Mouse (Mus musculus): Measurements from ENCODE around the gene Trpc7. TPM values are rescaled to one million over a fixed set of nuclear protein-coding genes. Genes with fewer than 3 reads are reported as not detected.

Gene Trpc7
- polyA plus RNA-seq, 1 experiment from 2014 or later = 0.31 TPM

DNA sequence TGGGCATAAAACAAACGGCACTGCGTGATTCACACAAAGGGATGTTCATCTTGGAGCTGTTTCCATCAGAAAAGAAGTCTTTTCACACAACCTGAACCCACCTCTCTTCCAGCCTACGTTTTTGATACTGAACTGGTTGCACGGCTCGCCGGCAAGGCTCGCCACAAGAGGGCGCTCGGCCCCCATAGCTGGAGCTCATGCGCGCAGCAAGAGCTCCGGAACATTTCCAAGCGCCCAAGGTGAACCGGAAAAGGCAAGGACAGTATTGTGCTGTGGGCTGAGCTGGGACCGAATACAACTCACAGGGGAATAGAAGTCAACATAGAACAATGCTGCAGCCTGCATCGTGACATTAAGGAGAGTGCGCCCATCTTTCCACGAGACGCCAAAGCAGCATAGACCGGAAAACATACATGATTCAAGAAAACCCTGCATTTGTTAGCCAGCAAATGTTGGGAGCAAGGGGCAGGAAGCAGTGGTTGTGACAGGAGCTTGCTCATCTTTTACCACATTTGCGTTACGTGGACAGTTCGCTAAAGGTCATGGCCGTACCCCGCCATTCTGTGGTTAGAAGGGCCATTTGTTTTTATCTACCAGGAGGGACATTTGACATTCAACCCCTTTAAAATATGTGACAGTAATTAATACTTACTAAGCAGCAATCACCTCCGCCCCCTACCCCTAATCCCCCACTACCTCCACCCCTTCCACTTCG is 88.9 kb downstream of the Trpc7 start:
- WGBS = 6% methylated on average over 27 of the region's 27 CpGs

DNA sequence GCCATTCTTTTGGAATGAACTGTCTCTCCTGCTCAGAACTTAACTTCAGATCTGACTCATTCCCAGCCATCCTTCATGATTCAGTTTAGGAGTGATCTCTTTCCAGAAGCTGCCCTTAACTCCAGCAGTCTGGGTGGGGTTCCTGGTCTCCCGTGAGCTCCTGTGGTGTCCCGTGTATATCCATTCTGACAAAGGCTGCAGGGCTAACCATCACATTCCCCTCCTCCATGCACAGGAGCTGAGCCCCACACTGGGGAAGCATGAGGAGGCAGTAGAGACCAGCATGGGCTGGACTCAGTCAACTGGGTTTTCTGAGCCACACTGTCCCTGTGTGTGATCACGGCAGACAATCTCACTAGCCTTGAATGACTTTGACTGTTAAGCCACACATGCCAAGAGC is 90.7 kb downstream of the Trpc7 start:
- Histone ChIP-seq H3K27me3 (ENCODE audit: control insufficient read depth, insufficient read depth, low read length) (no peaks in the 10 kb centered on the region), H3K4me2 (ENCODE audit: low read depth, low read length) (no peak overlapping the region), H3K9ac (ENCODE audit: low read length) (no peak overlapping the region), H3K36me3 (ENCODE audit: control insufficient read depth, insufficient read depth, low read length) (no peaks in the 10 kb centered on the region), H3K4me3 (replicated peaks; ENCODE audit: low read length) (no peak overlapping the region), H3K9me3 (replicated peaks; ENCODE audit: control insufficient read depth, low read length) (no peaks in the 10 kb centered on the region), H3K4me1 (ENCODE audit: control insufficient read depth, insufficient read depth, low read length) (no peaks in the 10 kb centered on the region), H3K27ac (ENCODE audit: low read length) (no peak overlapping the region)
- 74% methylated on average over 3 of the region's 3 CpGs for WGBS
- no peak for ATAC-seq (ENCODE audit: insufficient read depth, low FRiP score)

More for the DNA sequence above, 88.9 kb downstream of the Trpc7 start:
- H3K27me3 ChIP-seq (ENCODE audit: control insufficient read depth, insufficient read depth, low read length) = no peaks in the 10 kb centered on the region
- H3K4me1 ChIP-seq (ENCODE audit: control insufficient read depth, insufficient read depth, low read length) = no peaks in the 10 kb centered on the region
- no peak overlapping the region for H3K27ac ChIP-seq (ENCODE audit: low read length)
- peak overlapping the region; percentile 18; the same call in 1 of the 2 replicates for H3K4me3 ChIP-seq (replicated peaks; ENCODE audit: low read length)
- H3K9ac ChIP-seq (ENCODE audit: low read length) = peak overlapping the region; percentile 53; the same call in 1 of the 2 replicates
- H3K9me3 ChIP-seq (replicated peaks; ENCODE audit: control insufficient read depth, low read length) = no peaks in the 10 kb centered on the region
- H3K4me2 ChIP-seq (ENCODE audit: low read depth, low read length) = peak overlapping the region; percentile 48
- H3K36me3 ChIP-seq (ENCODE audit: control insufficient read depth, insufficient read depth, low read length) = no peaks in the 10 kb centered on the region
- peak; percentile 58 for ATAC-seq (ENCODE audit: insufficient read depth, low FRiP score)

DNA sequence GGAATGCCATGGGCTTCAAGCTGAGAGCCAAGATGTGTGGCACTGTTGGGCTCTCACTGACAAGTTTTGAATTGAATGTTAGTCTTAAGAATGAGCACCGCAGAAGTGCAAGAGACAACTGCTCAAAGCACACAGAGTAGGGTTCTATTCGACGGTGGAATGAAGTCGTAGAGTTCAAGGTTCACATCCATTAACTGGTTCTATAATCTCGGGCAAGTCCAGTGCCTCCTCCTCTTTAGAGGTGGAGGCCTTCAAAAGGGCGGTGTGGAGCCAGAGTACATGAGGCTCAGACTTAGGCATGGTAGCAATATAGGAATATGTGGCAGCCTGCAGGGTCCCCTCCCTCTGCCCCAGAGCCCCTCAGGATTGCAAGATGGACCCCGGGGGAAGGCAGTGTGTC is 98.3 kb downstream of the Trpc7 start:
- Histone ChIP-seq H3K27ac (ENCODE audit: low read length) (no peak overlapping the region), H3K4me1 (ENCODE audit: control insufficient read depth, insufficient read depth, low read length) (peaks cover 3% of the 10 kb centered on the region; the same call in 1 of the 2 replicates), H3K4me3 (replicated peaks; ENCODE audit: low read length) (no peak overlapping the region), H3K9ac (ENCODE audit: low read length) (no peak overlapping the region), H3K9me3 (replicated peaks; ENCODE audit: control insufficient read depth, low read length) (no peaks in the 10 kb centered on the region), H3K27me3 (ENCODE audit: control insufficient read depth, insufficient read depth, low read length) (no peaks in the 10 kb centered on the region), H3K4me2 (ENCODE audit: low read depth, low read length) (no peak overlapping the region), H3K36me3 (ENCODE audit: control insufficient read depth, insufficient read depth, low read length) (no peaks in the 10 kb centered on the region)
- 58% methylated on average over 7 of the region's 7 CpGs for WGBS
- ATAC-seq (ENCODE audit: insufficient read depth, low FRiP score) = no peak

DNA sequence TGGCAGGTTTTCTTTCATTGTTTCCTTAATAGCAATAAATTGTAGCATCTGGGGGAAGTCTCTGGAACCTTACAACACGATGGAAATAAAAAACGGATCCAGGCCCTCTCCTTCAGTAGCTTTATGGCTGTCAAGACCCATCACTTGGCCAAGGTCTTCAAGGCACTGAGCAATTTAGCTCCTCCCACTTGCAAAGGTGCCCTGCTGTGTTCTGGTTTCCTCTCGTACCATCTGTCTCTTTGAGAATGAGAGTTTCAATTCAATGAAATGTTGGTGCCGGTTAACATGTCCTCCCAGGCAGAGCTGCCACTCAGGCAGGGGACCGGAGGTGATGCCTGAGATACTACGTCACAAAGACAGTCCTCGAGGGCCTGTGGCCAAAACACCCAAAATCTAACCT is 100.3 kb downstream of the Trpc7 start:
- H3K4me3 ChIP-seq (replicated peaks; ENCODE audit: low read length) = no peak overlapping the region
- WGBS = 87% methylated on average over 7 of the region's 7 CpGs
- H3K4me1 ChIP-seq (ENCODE audit: control insufficient read depth, insufficient read depth, low read length) = peaks cover 3% of the 10 kb centered on the region; the same call in 1 of the 2 replicates
- H3K27ac ChIP-seq (ENCODE audit: low read length) = no peak overlapping the region
- no peaks in the 10 kb centered on the region for H3K36me3 ChIP-seq (ENCODE audit: control insufficient read depth, insufficient read depth, low read length)
- H3K9me3 ChIP-seq (replicated peaks; ENCODE audit: control insufficient read depth, low read length) = no peaks in the 10 kb centered on the region
- no peak overlapping the region for H3K9ac ChIP-seq (ENCODE audit: low read length)
- no peak for ATAC-seq (ENCODE audit: insufficient read depth, low FRiP score)
- H3K27me3 ChIP-seq (ENCODE audit: control insufficient read depth, insufficient read depth, low read length) = no peaks in the 10 kb centered on the region
- H3K4me2 ChIP-seq (ENCODE audit: low read depth, low read length) = no peak overlapping the region

DNA sequence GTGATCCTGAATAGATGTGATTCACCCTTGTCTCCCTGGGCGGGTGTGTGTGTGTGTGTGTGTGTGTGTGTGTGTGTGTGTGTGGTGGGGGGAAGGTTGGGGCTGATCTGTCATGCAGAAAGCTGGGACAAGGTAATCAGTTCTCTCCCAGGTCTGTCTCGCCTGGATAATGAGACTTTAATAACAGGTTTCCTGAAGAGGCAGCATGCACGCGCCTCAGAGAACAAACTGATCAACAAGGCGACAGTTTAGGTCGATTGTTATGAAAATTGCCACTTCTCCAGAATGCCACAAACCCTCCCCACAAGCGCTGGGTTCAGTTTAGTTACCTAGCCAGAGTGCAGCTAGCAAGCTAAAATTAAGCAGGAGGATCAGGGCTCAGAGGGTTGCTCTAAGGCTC is 101.4 kb downstream of the Trpc7 start:
- Histone ChIP-seq H3K4me3 (replicated peaks; ENCODE audit: low read length) (no peak overlapping the region), H3K9ac (ENCODE audit: low read length) (no peak overlapping the region), H3K27ac (ENCODE audit: low read length) (no peak overlapping the region), H3K9me3 (replicated peaks; ENCODE audit: control insufficient read depth, low read length) (no peaks in the 10 kb centered on the region), H3K36me3 (ENCODE audit: control insufficient read depth, insufficient read depth, low read length) (no peaks in the 10 kb centered on the region), H3K27me3 (ENCODE audit: control insufficient read depth, insufficient read depth, low read length) (no peaks in the 10 kb centered on the region), H3K4me2 (ENCODE audit: low read depth, low read length) (no peak overlapping the region), H3K4me1 (ENCODE audit: control insufficient read depth, insufficient read depth, low read length) (peaks cover 10% of the 10 kb centered on the region)
- ATAC-seq (ENCODE audit: insufficient read depth, low FRiP score) = no peak
- WGBS = 73% methylated on average over 7 of the region's 7 CpGs

DNA sequence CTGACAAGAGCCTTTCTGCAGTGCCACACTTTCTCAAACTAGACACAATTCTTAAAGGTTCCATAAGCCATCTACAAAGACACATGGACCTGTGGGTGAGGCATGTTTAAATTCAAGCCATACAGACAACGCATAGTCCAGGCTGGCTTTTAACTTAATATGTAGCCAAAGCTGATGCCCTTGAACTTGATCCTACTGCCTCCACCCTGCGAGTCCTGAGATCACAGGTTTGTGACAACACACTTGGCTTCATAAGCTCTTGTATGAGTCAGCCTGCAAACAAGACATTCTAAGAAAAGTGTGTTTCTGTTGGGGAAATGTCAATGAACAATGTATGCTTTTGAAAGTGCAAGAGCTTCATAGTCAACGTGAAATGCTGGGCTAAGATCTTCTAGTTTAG is 102.9 kb downstream of the Trpc7 start:
- no peak overlapping the region for H3K27ac ChIP-seq (ENCODE audit: low read length)
- H3K4me3 ChIP-seq (replicated peaks; ENCODE audit: low read length) = no peak overlapping the region
- ATAC-seq (ENCODE audit: insufficient read depth, low FRiP score) = no peak

DNA sequence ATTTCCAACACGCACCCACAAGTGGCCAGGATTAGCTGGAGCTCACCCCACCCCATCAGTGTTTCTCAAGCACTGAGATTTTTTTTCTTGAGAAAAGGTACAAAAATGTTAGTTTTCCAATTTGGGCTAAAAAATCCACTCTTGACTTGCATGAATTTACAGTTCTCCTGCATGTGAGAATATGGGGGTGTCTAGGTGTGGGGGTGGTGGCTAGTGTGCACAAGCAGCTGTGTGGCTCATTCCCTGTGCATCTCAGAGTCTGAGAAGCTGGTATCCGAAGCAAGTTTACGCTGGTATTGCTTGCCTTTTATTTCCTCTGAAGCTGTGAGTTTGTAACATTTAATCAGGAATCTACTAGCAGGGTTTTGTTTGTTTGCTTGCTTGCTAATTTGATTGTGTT is 105.1 kb downstream of the Trpc7 start:
- WGBS = 84% methylated on average over 3 of the region's 3 CpGs

More for the DNA sequence above, 102.9 kb downstream of the Trpc7 start:
- H3K4me2 ChIP-seq (ENCODE audit: low read depth, low read length) = no peak overlapping the region
- peaks cover 10% of the 10 kb centered on the region for H3K4me1 ChIP-seq (ENCODE audit: control insufficient read depth, insufficient read depth, low read length)
- no peaks in the 10 kb centered on the region for H3K9me3 ChIP-seq (replicated peaks; ENCODE audit: control insufficient read depth, low read length)
- no peaks in the 10 kb centered on the region for H3K36me3 ChIP-seq (ENCODE audit: control insufficient read depth, insufficient read depth, low read length)
- no peak overlapping the region for H3K9ac ChIP-seq (ENCODE audit: low read length)
- 57% methylated on average over 3 of the region's 3 CpGs for WGBS
- no peaks in the 10 kb centered on the region for H3K27me3 ChIP-seq (ENCODE audit: control insufficient read depth, insufficient read depth, low read length)

DNA sequence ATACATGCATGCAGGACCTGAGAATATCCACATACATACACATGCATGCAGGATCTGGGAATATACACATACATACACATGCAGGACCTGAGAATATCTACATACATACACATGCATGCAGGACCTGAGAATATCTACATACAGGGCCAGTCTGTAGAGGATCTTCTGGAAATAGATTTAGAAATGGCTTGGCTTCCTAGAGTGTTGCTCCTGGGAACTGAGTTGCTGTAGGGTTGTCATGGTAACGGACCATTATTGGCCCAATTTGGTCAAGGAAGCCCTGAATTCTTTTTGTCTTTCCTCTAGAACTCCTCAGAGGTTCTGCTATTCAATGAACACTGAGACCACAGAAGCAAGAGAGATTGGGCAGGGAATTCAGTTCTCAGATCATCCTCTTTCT is 113.2 kb downstream of the Trpc7 start:
- Histone ChIP-seq H3K4me1 (ENCODE audit: control insufficient read depth, insufficient read depth, low read length) (no peaks in the 10 kb centered on the region), H3K9ac (ENCODE audit: low read length) (no peak overlapping the region), H3K9me3 (replicated peaks; ENCODE audit: control insufficient read depth, low read length) (no peaks in the 10 kb centered on the region; the same call in 1 of the 2 replicates), H3K4me3 (replicated peaks; ENCODE audit: low read length) (no peak overlapping the region), H3K27me3 (ENCODE audit: control insufficient read depth, insufficient read depth, low read length) (no peaks in the 10 kb centered on the region), H3K36me3 (ENCODE audit: control insufficient read depth, insufficient read depth, low read length) (no peaks in the 10 kb centered on the region), H3K4me2 (ENCODE audit: low read depth, low read length) (no peak overlapping the region), H3K27ac (ENCODE audit: low read length) (no peak overlapping the region)
- 81% methylated on average over 1 of the region's 1 CpGs for WGBS
- no peak for ATAC-seq (ENCODE audit: insufficient read depth, low FRiP score)

More for the DNA sequence above, 105.1 kb downstream of the Trpc7 start:
- no peak overlapping the region for H3K27ac ChIP-seq (ENCODE audit: low read length)
- H3K27me3 ChIP-seq (ENCODE audit: control insufficient read depth, insufficient read depth, low read length) = no peaks in the 10 kb centered on the region
- H3K9me3 ChIP-seq (replicated peaks; ENCODE audit: control insufficient read depth, low read length) = no peaks in the 10 kb centered on the region
- no peak for ATAC-seq (ENCODE audit: insufficient read depth, low FRiP score)
- no peak overlapping the region for H3K9ac ChIP-seq (ENCODE audit: low read length)
- H3K36me3 ChIP-seq (ENCODE audit: control insufficient read depth, insufficient read depth, low read length) = no peaks in the 10 kb centered on the region
- H3K4me1 ChIP-seq (ENCODE audit: control insufficient read depth, insufficient read depth, low read length) = peaks cover 10% of the 10 kb centered on the region
- no peak overlapping the region for H3K4me3 ChIP-seq (replicated peaks; ENCODE audit: low read length)
- no peak overlapping the region for H3K4me2 ChIP-seq (ENCODE audit: low read depth, low read length)

DNA sequence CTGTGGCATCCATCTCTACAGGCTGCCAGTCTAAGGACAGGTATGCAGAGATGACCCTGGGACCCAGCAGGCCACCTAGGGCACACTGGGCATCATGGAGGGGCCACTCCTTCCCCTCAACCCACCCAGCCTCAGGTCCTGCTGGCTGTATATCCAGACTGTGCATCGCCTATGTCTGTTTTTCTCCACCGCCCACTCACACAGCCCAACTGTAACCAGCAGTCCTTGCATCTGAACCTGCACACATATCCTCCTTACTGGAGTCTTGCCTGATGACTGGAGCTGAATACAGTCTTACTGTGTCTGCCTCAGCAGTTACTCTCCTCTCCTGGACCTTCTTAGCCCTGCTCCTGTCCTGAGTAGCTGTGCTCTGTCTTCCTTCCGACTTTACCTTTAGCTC is 114.1 kb downstream of the Trpc7 start:
- H3K4me1 ChIP-seq (ENCODE audit: control insufficient read depth, insufficient read depth, low read length) = no peaks in the 10 kb centered on the region
- no peaks in the 10 kb centered on the region; the same call in 1 of the 2 replicates for H3K9me3 ChIP-seq (replicated peaks; ENCODE audit: control insufficient read depth, low read length)
- H3K27ac ChIP-seq (ENCODE audit: low read length) = no peak overlapping the region
- 98% methylated on average over 3 of the region's 3 CpGs for WGBS
- H3K27me3 ChIP-seq (ENCODE audit: control insufficient read depth, insufficient read depth, low read length) = no peaks in the 10 kb centered on the region
- no peaks in the 10 kb centered on the region for H3K36me3 ChIP-seq (ENCODE audit: control insufficient read depth, insufficient read depth, low read length)
- H3K4me2 ChIP-seq (ENCODE audit: low read depth, low read length) = no peak overlapping the region
- no peak for ATAC-seq (ENCODE audit: insufficient read depth, low FRiP score)
- H3K9ac ChIP-seq (ENCODE audit: low read length) = no peak overlapping the region
- H3K4me3 ChIP-seq (replicated peaks; ENCODE audit: low read length) = no peak overlapping the region

Measured in stomach, embryonic 16.5 days (tissue).